Mouse (Mus musculus): ENCODE measurements around the gene Olfr15.

The Olfr15 gene

GRCm38 (mm10) chr16:3876346-3876745, 45.7 kb downstream of the Olfr15 start:
- DNase-seq, result no peak

GRCm38 (mm10) chr16:3884201-3885064, 53.8 kb downstream of the Olfr15 start, which contains the start of the genes Zfp597 and Gm20695:
Gene Zfp597 (minus strand): TSS chr16:3884561.
Gene Gm20695 (plus strand): TSS chr16:3884648.
- DNase-seq, result peak; percentile 96

DNA sequence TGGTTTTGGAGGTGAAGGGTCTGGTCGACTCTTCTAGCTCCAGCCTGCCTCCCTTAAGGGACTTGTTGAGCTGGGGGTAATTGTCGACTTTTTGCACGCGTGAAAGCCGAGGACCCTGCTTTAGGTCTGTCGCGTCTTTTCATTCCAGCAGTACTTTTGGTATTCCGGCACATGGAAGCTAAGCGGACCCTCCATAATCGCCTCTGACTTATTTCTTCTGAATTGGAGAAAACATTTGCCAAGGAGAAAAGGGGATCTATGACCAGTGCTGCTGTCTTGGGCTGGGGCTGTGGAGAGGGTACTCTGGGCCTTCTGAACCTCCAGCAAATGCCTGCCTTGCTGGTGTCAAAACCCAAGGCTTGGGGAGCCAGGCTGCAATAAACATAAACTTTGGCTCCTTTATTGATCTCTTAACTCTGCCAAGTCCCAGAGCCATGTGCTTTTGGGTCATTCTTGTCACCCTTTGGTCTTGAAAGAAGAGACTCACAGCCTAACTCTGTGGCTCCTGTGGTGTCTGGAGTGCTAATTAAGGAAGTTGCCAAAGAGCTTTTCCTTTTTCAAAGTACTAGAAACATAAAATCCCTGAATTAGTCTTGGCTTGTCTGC, 54.5 kb downstream of the Olfr15 start:
- DNase-seq, result no peak

GRCm38 (mm10) chr16:3891621-3892295, 61.1 kb downstream of the Olfr15 start:
- no peak for DNase-seq

DNA sequence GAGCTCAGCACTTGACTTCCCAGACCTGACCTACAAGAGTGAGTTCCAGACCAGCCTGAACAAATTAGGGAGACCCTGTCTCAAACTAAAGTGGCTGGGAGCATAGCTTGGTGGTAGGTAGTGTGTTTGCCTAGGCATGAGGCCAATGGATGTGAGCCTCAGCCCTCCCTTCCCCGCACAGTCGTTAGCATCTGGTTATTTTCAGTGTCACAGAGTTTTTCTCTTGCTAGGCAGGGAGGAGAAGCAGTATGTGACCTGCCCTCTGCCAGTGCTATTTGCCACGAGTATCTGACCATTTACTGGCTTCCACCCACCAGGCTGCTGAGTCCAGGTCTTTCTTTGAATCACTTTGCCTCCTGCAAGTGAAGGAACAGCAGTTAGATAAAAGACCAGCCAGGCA, 63.1 kb downstream of the Olfr15 start:
- DNase-seq, result no peak
